Mouse (Mus musculus): ENCODE results near the gene Pttg1.

The Pttg1 gene

GRCm38 (mm10) chr11:43425824-43426413 lies at the start of gene Pttg1:
Pttg1 (minus strand) TSS chr11:43426251.
- peak; percentile 85 for DNase-seq

GRCm38 (mm10) chr11:43474225-43474774 lies 48.2 kb upstream of the Pttg1 start, which contains the start of gene C1qtnf2:
C1qtnf2 (plus strand) TSS chr11:43474276.
- DNase-seq: no peak

GRCm38 (mm10) chr11:43473635-43474224 lies 47.7 kb upstream of the Pttg1 start:
- no peak for DNase-seq

GRCm38 (mm10) chr11:43473115-43473514 lies 47.1 kb upstream of the Pttg1 start:
- no peak for DNase-seq

- no peak for DNase-seq
Measured at GRCm38 (mm10) chr11:43470881-43471820, 45.1 kb upstream of the Pttg1 start.

- no peak for DNase-seq
Measured at GRCm38 (mm10) chr11:43470118-43470517, 44.1 kb upstream of the Pttg1 start.

GRCm38 (mm10) chr11:43463204-43463603 lies 37.2 kb upstream of the Pttg1 start:
- DNase-seq: no peak

- DNase-seq: no peak
Measured at GRCm38 (mm10) chr11:43452266-43452665, 26.2 kb upstream of the Pttg1 start.

GRCm38 (mm10) chr11:43451322-43451721 lies 25.3 kb upstream of the Pttg1 start:
- no peak for DNase-seq

GRCm38 (mm10) chr11:43449916-43450315 lies 23.9 kb upstream of the Pttg1 start:
- no peak for DNase-seq

GRCm38 (mm10) chr11:43443183-43443582 lies 17.1 kb upstream of the Pttg1 start:
- DNase-seq: no peak

- no peak for DNase-seq
Measured at GRCm38 (mm10) chr11:43441121-43441520, 15.1 kb upstream of the Pttg1 start.

GRCm38 (mm10) chr11:43434024-43434407 lies 8.0 kb upstream of the Pttg1 start:
- DNase-seq: no peak

- DNase-seq: peak; percentile 80
Measured at GRCm38 (mm10) chr11:43433254-43434023, 7.4 kb upstream of the Pttg1 start, which contains the start of gene Slu7. Slu7 (plus strand) TSS chr11:43433744.

GRCm38 (mm10) chr11:43426414-43426884 lies 398 bp upstream of the Pttg1 start:
- peak; percentile 28 for DNase-seq

- no peak for DNase-seq
Measured at GRCm38 (mm10) chr11:43425166-43425709, 813 bp downstream of the Pttg1 start.

- DNase-seq: peak; percentile 44
Measured at GRCm38 (mm10) chr11:43424386-43424785, 1.7 kb downstream of the Pttg1 start.

GRCm38 (mm10) chr11:43417201-43417600 lies 8.8 kb downstream of the Pttg1 start:
- no peak for DNase-seq

- peak; percentile 85 for DNase-seq
Measured at GRCm38 (mm10) chr11:43412771-43413451, 13.1 kb downstream of the Pttg1 start.

GRCm38 (mm10) chr11:43411413-43411812 lies 14.6 kb downstream of the Pttg1 start:
- peak; percentile 83 for DNase-seq

GRCm38 (mm10) chr11:43410291-43410690 lies 15.8 kb downstream of the Pttg1 start:
- no peak for DNase-seq

All from thymus, postnatal 4 days (tissue).